Mouse (Mus musculus) lung, adult 2 months (tissue): ENCODE data around the gene Grb7.

ENCODE experiments used
- CTCF ChIP-seq: fragments of 200-500 bp; IDR thresholded peaks from 2 replicates; pipeline ENCODE4 v1.5.1; 2011; ENCODE audit warnings: mild to moderate bottlenecking, low read length, control low read depth; ENCODE audit not compliant: insufficient read depth
- POLR2A ChIP-seq: fragments of 200-500 bp; IDR thresholded peaks from 2 replicates; pipeline ENCODE4 v1.6.1; 2011; ENCODE audit warnings: low read depth, mild to moderate bottlenecking, control low read depth, low read length, borderline replicate concordance; ENCODE audit errors: extremely low read depth

DNA sequence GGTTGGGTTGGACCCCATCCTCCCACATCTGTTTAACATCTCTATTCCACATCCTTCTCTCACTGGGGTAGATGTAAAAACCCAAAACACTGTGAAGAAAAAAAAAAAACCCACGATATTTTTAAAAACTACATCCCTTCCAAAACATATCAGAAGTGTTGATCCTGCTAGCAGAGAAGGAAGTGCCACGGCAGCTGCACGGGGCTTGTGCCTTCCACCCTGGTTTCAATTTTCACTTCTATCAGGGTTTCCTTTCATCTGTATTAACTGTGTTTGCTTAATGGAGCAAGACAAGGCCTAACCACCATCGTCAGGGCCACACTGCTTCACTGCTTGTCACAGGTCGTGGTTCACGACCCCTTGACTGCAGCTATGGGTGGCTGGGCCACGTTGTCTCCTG, 46.8 kb downstream of the Grb7 start:
- TF ChIP-seq CTCF (no peak), POLR2A (no peak)
